In genomic region chr6:41135160-41135559, GRCm38 (mm10) we compare ENCODE assay signal across 23 mouse cellular contexts.
DNase-seq lines count a peak whose midpoint lies in the region; ATAC-seq and TF ChIP-seq lines count a peak whose summit lies in the region.
"Had no signal": no experiment of that assay in that cellular context is flagged by ENCODE, and none has a peak within 500 bp of the region (broad histone marks: within the 10 kb centered on the region; RNA-seq: fewer than 3 reads in every experiment).

No protein-coding gene starts in this region.

- no peak overlapping the region for H3K9ac ChIP-seq in liver, embryonic 11.5 days (ENCODE audit: low read depth, low read length)
- no peak overlapping the region for H3K9ac ChIP-seq in liver, postnatal 0 days (replicated peaks)
- no peak overlapping the region for H3K9ac ChIP-seq in liver, embryonic 13.5 days
- H3K9ac ChIP-seq: embryonic facial prominence, embryonic 12.5 days; forebrain, embryonic 13.5 days; forebrain, embryonic 15.5 days had no signal

- H3K36me3 ChIP-seq in liver, embryonic 11.5 days (ENCODE audit: control insufficient read depth, insufficient read depth, low read length) = no peaks in the 10 kb centered on the region
- no peaks in the 10 kb centered on the region for H3K36me3 ChIP-seq in liver, postnatal 0 days (replicated peaks; ENCODE audit: insufficient read depth, low read length)
- no peaks in the 10 kb centered on the region for H3K36me3 ChIP-seq in megakaryocyte, embryonic 14.5 days (replicated peaks; ENCODE audit: low read length)
- no peaks in the 10 kb centered on the region for H3K36me3 ChIP-seq in liver, embryonic 13.5 days
- H3K36me3 ChIP-seq: embryonic facial prominence, embryonic 10.5 days; embryonic facial prominence, embryonic 12.5 days; forebrain, embryonic 15.5 days; G1E had no signal

- H3K27me3 ChIP-seq in liver, embryonic 11.5 days (replicated peaks; ENCODE audit: control insufficient read depth, insufficient read depth, low read length) = no peaks in the 10 kb centered on the region
- no peaks in the 10 kb centered on the region for H3K27me3 ChIP-seq in liver, postnatal 0 days (ENCODE audit: insufficient read depth, low read length)
- no peaks in the 10 kb centered on the region for H3K27me3 ChIP-seq in megakaryocyte, embryonic 14.5 days (replicated peaks)
- no peaks in the 10 kb centered on the region for H3K27me3 ChIP-seq in liver, embryonic 13.5 days
- H3K27me3 ChIP-seq: CH12.LX; embryonic facial prominence, embryonic 12.5 days; forebrain, embryonic 13.5 days; forebrain, embryonic 15.5 days had no signal

- peak; percentile 67 for ATAC-seq in liver, embryonic 11.5 days (replicated peaks; ENCODE audit: low FRiP score)
- no peak for ATAC-seq in liver, postnatal 0 days
- ATAC-seq in megakaryocyte, adult 5-6 weeks (ENCODE audit: poor library complexity, severe bottlenecking) = no peak
- 0 out of 2 replicates have a peak, but pooled peaks have one; percentile 39 for ATAC-seq in liver, embryonic 13.5 days (ENCODE audit: low read depth)
- ATAC-seq: activated CD4-positive, CD25-positive, alpha-beta regulatory T cell, adult 4 months; CD4-positive, CD25-positive, alpha-beta regulatory T cell, adult 4 months; forebrain, embryonic 13.5 days; forebrain, embryonic 15.5 days; Patski had no signal

- H3K4me2 ChIP-seq in liver, embryonic 11.5 days = no peak overlapping the region
- no peak overlapping the region for H3K4me2 ChIP-seq in liver, postnatal 0 days (ENCODE audit: low read depth, low read length)
- H3K4me2 ChIP-seq in liver, embryonic 13.5 days = no peak overlapping the region
- H3K4me2 ChIP-seq: embryonic facial prominence, embryonic 12.5 days; forebrain, embryonic 13.5 days; forebrain, embryonic 15.5 days had no signal

- H3K4me3 ChIP-seq in liver, embryonic 11.5 days (ENCODE audit: low read depth, low read length) = no peak overlapping the region
- H3K4me3 ChIP-seq in liver, postnatal 0 days (ENCODE audit: low read depth, low read length) = no peak overlapping the region
- peak overlapping the region; percentile 84 for H3K4me3 ChIP-seq in megakaryocyte, embryonic 14.5 days (replicated peaks)
- no peak overlapping the region for H3K4me3 ChIP-seq in liver, embryonic 13.5 days (replicated peaks)
- H3K4me3 ChIP-seq: embryonic facial prominence, embryonic 10.5 days; embryonic facial prominence, embryonic 12.5 days; forebrain, embryonic 13.5 days; forebrain, embryonic 15.5 days had no signal

- no peaks in the 10 kb centered on the region for H3K9me3 ChIP-seq in liver, embryonic 11.5 days (ENCODE audit: control insufficient read depth, low read length)
- H3K9me3 ChIP-seq in liver, postnatal 0 days (ENCODE audit: low read length) = no peaks in the 10 kb centered on the region
- no peaks in the 10 kb centered on the region for H3K9me3 ChIP-seq in megakaryocyte, embryonic 14.5 days
- no peaks in the 10 kb centered on the region for H3K9me3 ChIP-seq in liver, embryonic 13.5 days (replicated peaks)
- H3K9me3 ChIP-seq: embryonic facial prominence, embryonic 10.5 days; embryonic facial prominence, embryonic 12.5 days; forebrain, embryonic 13.5 days; forebrain, embryonic 15.5 days; G1E had no signal

- no peak for DNase-seq in liver, embryonic 11.5 days (ENCODE audit: low spot score)
- DNase-seq in liver, postnatal 0 days = no peak
- DNase-seq in liver, embryonic 13.5 days = no peak
- DNase-seq: adrenal gland, adult 8-10 months; adrenal gland, postnatal 14 days; adrenal gland, postnatal 36 days; B cell, adult 2 months; cerebellum, adult 11-12 months; cerebellum, adult 2 months; cerebellum, adult 9-10 months; cerebellum, postnatal 10 days; cerebellum, postnatal 25 days had no signal

- peak overlapping the region; percentile 45 for H3K27ac ChIP-seq in liver, embryonic 11.5 days (ENCODE audit: low read depth, low read length)
- no peak overlapping the region for H3K27ac ChIP-seq in liver, postnatal 0 days (ENCODE audit: low read depth)
- no peak overlapping the region for H3K27ac ChIP-seq in liver, embryonic 13.5 days
- H3K27ac ChIP-seq: embryonic facial prominence, embryonic 10.5 days; embryonic facial prominence, embryonic 12.5 days; forebrain, embryonic 13.5 days; forebrain, embryonic 15.5 days had no signal

- TF ChIP-seq EP300 in liver, postnatal 0 days (IDR thresholded peaks at IDR 0.05; ENCODE audit: low read depth) = no peak

- 24% methylated on average over 4 of the region's 4 CpGs for WGBS in liver, embryonic 11.5 days
- WGBS in liver, postnatal 0 days (ENCODE audit: insufficient replicate concordance) = 41% methylated on average over 4 of the region's 4 CpGs
- WGBS in liver, embryonic 13.5 days (ENCODE audit: insufficient replicate concordance) = 20% methylated on average over 4 of the region's 4 CpGs

- H3K4me1 ChIP-seq in liver, embryonic 11.5 days (replicated peaks; ENCODE audit: control insufficient read depth, insufficient read depth, low read length) = no peaks in the 10 kb centered on the region
- no peaks in the 10 kb centered on the region for H3K4me1 ChIP-seq in liver, postnatal 0 days (ENCODE audit: insufficient read depth)
- peaks cover 72% of the 10 kb centered on the region for H3K4me1 ChIP-seq in megakaryocyte, embryonic 14.5 days
- H3K4me1 ChIP-seq in liver, embryonic 13.5 days (replicated peaks) = peaks cover 6% of the 10 kb centered on the region; the same call in 1 of the 2 replicates
- H3K4me1 ChIP-seq: embryonic facial prominence, embryonic 10.5 days; embryonic facial prominence, embryonic 12.5 days; forebrain, embryonic 13.5 days; forebrain, embryonic 15.5 days had no signal

- TF ChIP-seq CTCF in liver, postnatal 0 days (IDR thresholded peaks at IDR 0.05; ENCODE audit: low read depth) = no peak

Comparison
In these comparisons a context has a peak if more than half of its experiments do, and no peak if none do; other contexts are left out.
1. ATAC-seq: peak in liver, embryonic 11.5 days (single experiment) and liver, embryonic 13.5 days (single experiment); none in liver, postnatal 0 days (single experiment) and megakaryocyte, adult 5-6 weeks (single experiment).